Mouse (Mus musculus): ENCODE data around the gene Ddi2. TPM values are rescaled to one million over a fixed set of nuclear protein-coding genes. Genes with fewer than 3 reads are reported as not detected.
A peak's percentile ranks its signal among the peaks of the same experiment; 100 is the strongest.

Gene Ddi2
- polyA plus RNA-seq, 2 experiments = 9.2 to 9.5 TPM

GRCm38 (mm10) chr4:141719304-141719703 lies 3.9 kb downstream of the Ddi2 start:
- peaks cover 18 to 28% of the 10 kb centered on the region in 2 experiments for H3K4me1 ChIP-seq (replicated peaks; ENCODE audit: control insufficient read depth in 2 of 2, insufficient read depth in 2 of 2, low read length in 1 of 2)
- no peak for TF ChIP-seq CTCF (IDR thresholded peaks at IDR 0.05; ENCODE audit: low read depth)
- no peak for TF ChIP-seq EP300 (IDR thresholded peaks at IDR 0.05; ENCODE audit: low read depth)
- H3K9me3 ChIP-seq (ENCODE audit: control insufficient read depth, low read length) = no peaks in the 10 kb centered on the region
- H3K36me3 ChIP-seq (replicated peaks; ENCODE audit: control insufficient read depth, insufficient read depth, low read depth) = peaks cover 23% of the 10 kb centered on the region
- no peak overlapping the region for H3K27ac ChIP-seq
- ATAC-seq (ENCODE audit: insufficient read depth) (no peak), DNase-seq (ENCODE audit: low read depth in 3 of 3, low spot score in 3 of 3) (no peak)
- 76% methylated on average over 1 of the region's 1 CpGs for WGBS (ENCODE audit: insufficient replicate concordance)
- H3K4me2 ChIP-seq (ENCODE audit: low read depth) = no peak overlapping the region
- no peaks in the 10 kb centered on the region for H3K27me3 ChIP-seq (ENCODE audit: control insufficient read depth, insufficient read depth, low read length)
- H3K4me3 ChIP-seq (ENCODE audit: insufficient read depth in 1 of 2, low read depth in 2 of 2, low read length in 2 of 2) = no peak overlapping the region
- no peak overlapping the region for H3K9ac ChIP-seq (replicated peaks)

- Histone ChIP-seq H3K27me3 (ENCODE audit: control insufficient read depth, insufficient read depth, low read length) (no peaks in the 10 kb centered on the region), H3K4me3 (ENCODE audit: insufficient read depth in 1 of 2, low read depth in 2 of 2, low read length in 2 of 2) (no peak overlapping the region), H3K4me1 (replicated peaks; ENCODE audit: control insufficient read depth in 2 of 2, insufficient read depth in 2 of 2, low read length in 1 of 2) (peaks cover 13 to 25% of the 10 kb centered on the region in 2 experiments), H3K4me2 (ENCODE audit: low read depth) (no peak overlapping the region), H3K27ac (no peak overlapping the region), H3K9me3 (ENCODE audit: control insufficient read depth, low read length) (no peaks in the 10 kb centered on the region), H3K36me3 (replicated peaks; ENCODE audit: control insufficient read depth, insufficient read depth, low read depth) (peaks cover 32% of the 10 kb centered on the region), H3K9ac (replicated peaks) (no peak overlapping the region)
- ATAC-seq (ENCODE audit: insufficient read depth) (no peak), DNase-seq (ENCODE audit: low read depth in 3 of 3, low spot score in 3 of 3) (no peak)
- 70% methylated on average over 4 of the region's 4 CpGs for WGBS (ENCODE audit: insufficient replicate concordance)
- TF ChIP-seq CTCF (IDR thresholded peaks at IDR 0.05; ENCODE audit: low read depth) = no peak
- TF ChIP-seq EP300 (IDR thresholded peaks at IDR 0.05; ENCODE audit: low read depth) = no peak
Observed at GRCm38 (mm10) chr4:141717633-141718032, 5.6 kb downstream of the Ddi2 start.

- H3K4me2 ChIP-seq (ENCODE audit: low read depth) = no peak overlapping the region
- TF ChIP-seq EP300 (IDR thresholded peaks at IDR 0.05; ENCODE audit: low read depth) (no peak), CTCF (IDR thresholded peaks at IDR 0.05; ENCODE audit: low read depth) (no peak)
- peaks cover 45% of the 10 kb centered on the region for H3K36me3 ChIP-seq (replicated peaks; ENCODE audit: control insufficient read depth, insufficient read depth, low read depth)
- no peaks in the 10 kb centered on the region for H3K27me3 ChIP-seq (ENCODE audit: control insufficient read depth, insufficient read depth, low read length)
- H3K9ac ChIP-seq (replicated peaks) = 0 out of 2 replicates have a peak overlapping the region, but pooled peaks have one; percentile 23
- H3K4me1 ChIP-seq (replicated peaks; ENCODE audit: control insufficient read depth in 2 of 2, insufficient read depth in 2 of 2, low read length in 1 of 2) = peaks cover 0 to 13% of the 10 kb centered on the region in 2 experiments; a peak in 2 of 4 replicates
- H3K9me3 ChIP-seq (ENCODE audit: control insufficient read depth, low read length) = no peaks in the 10 kb centered on the region
- 77% methylated on average over 2 of the region's 2 CpGs for WGBS (ENCODE audit: insufficient replicate concordance)
- no peak overlapping the region for H3K27ac ChIP-seq
- DNase-seq (ENCODE audit: low read depth in 3 of 3, low spot score in 3 of 3) (no peak), ATAC-seq (ENCODE audit: insufficient read depth) (no peak)
- no peak overlapping the region for H3K4me3 ChIP-seq (ENCODE audit: insufficient read depth in 1 of 2, low read depth in 2 of 2, low read length in 2 of 2)
Observed at GRCm38 (mm10) chr4:141715027-141715426, 8.2 kb downstream of the Ddi2 start.

- WGBS (ENCODE audit: insufficient replicate concordance) = 39% methylated on average over 5 of the region's 5 CpGs
- Histone ChIP-seq H3K36me3 (replicated peaks; ENCODE audit: control insufficient read depth, insufficient read depth, low read depth) (peaks cover 54% of the 10 kb centered on the region), H3K27ac (no peak overlapping the region), H3K9ac (replicated peaks) (no peak overlapping the region), H3K27me3 (ENCODE audit: control insufficient read depth, insufficient read depth, low read length) (no peaks in the 10 kb centered on the region), H3K9me3 (ENCODE audit: control insufficient read depth, low read length) (no peaks in the 10 kb centered on the region), H3K4me1 (replicated peaks; ENCODE audit: control insufficient read depth in 2 of 2, insufficient read depth in 2 of 2, low read length in 1 of 2) (peaks cover 0 to 8% of the 10 kb centered on the region in 2 experiments; a peak in 2 of 4 replicates), H3K4me2 (ENCODE audit: low read depth) (no peak overlapping the region), H3K4me3 (ENCODE audit: insufficient read depth in 1 of 2, low read depth in 2 of 2, low read length in 2 of 2) (no peak overlapping the region)
- DNase-seq (ENCODE audit: low read depth in 3 of 3, low spot score in 3 of 3) (no peak), ATAC-seq (ENCODE audit: insufficient read depth) (no peak)
- TF ChIP-seq EP300 (IDR thresholded peaks at IDR 0.05; ENCODE audit: low read depth) (no peak), CTCF (IDR thresholded peaks at IDR 0.05; ENCODE audit: low read depth) (no peak)
Observed at GRCm38 (mm10) chr4:141713598-141714142, 9.5 kb downstream of the Ddi2 start.

- 60% methylated on average over 1 of the region's 1 CpGs for WGBS (ENCODE audit: insufficient replicate concordance)
- Histone ChIP-seq H3K4me1 (replicated peaks; ENCODE audit: control insufficient read depth in 2 of 2, insufficient read depth in 2 of 2, low read length in 1 of 2) (peaks cover 0 to 6% of the 10 kb centered on the region in 2 experiments; a peak in 2 of 4 replicates), H3K36me3 (replicated peaks; ENCODE audit: control insufficient read depth, insufficient read depth, low read depth) (peaks cover 68% of the 10 kb centered on the region), H3K9ac (replicated peaks) (no peak overlapping the region), H3K27ac (no peak overlapping the region), H3K9me3 (ENCODE audit: control insufficient read depth, low read length) (no peaks in the 10 kb centered on the region), H3K4me2 (ENCODE audit: low read depth) (no peak overlapping the region), H3K4me3 (ENCODE audit: insufficient read depth in 1 of 2, low read depth in 2 of 2, low read length in 2 of 2) (no peak overlapping the region), H3K27me3 (ENCODE audit: control insufficient read depth, insufficient read depth, low read length) (no peaks in the 10 kb centered on the region)
- DNase-seq (ENCODE audit: low read depth in 3 of 3, low spot score in 3 of 3) (no peak), ATAC-seq (ENCODE audit: insufficient read depth) (no peak)
- TF ChIP-seq CTCF (IDR thresholded peaks at IDR 0.05; ENCODE audit: low read depth) = no peak
- TF ChIP-seq EP300 (IDR thresholded peaks at IDR 0.05; ENCODE audit: low read depth) = no peak
Observed at GRCm38 (mm10) chr4:141711250-141711649, 12.0 kb downstream of the Ddi2 start.
